Mouse (Mus musculus): ENCODE results near the gene Adgrv1.

GRCm38 (mm10) chr13:81316581-81316980 lies 316.4 kb downstream of the Adgrv1 start:
- TF ChIP-seq CTCF (IDR thresholded peaks at IDR 0.05; ENCODE audit: extremely low read depth, insufficient read length, insufficient replicate concordance, low read depth, low read length) (no peak), POLR2A (IDR thresholded peaks at IDR 0.05; ENCODE audit: low read depth, low read length) (no peak)
